Mouse (Mus musculus) hindbrain, embryonic 12.5 days (tissue): ENCODE measurements around the gene Tmem91. TPM values are rescaled to one million over a fixed set of nuclear protein-coding genes. Genes with fewer than 3 reads are reported as not detected.

Experiments
- ATAC-seq: fragments of 200-750 bp; cut with Nextera tagmentation; 2 replicates; pipeline ENCODE4 v1.8.0; 2017; ENCODE audit warnings: moderate TSS enrichment; ENCODE audit not compliant: low FRiP score
- H3K27ac ChIP-seq: fragments of 300-500 bp; sonication (generic); 2 replicates; pipeline ENCODE4 v1.5.1; 2016; ENCODE audit warnings: mild to moderate bottlenecking
- H3K27me3 ChIP-seq: fragments of 300-500 bp; sonication (generic); 2 replicates; pipeline ENCODE4 v1.6.1; 2016; ENCODE audit warnings: mild to moderate bottlenecking
- H3K36me3 ChIP-seq: fragments of 300-500 bp; sonication (generic); 2 replicates; pipeline ENCODE4 v1.6.1; 2016; ENCODE audit warnings: mild to moderate bottlenecking
- H3K4me1 ChIP-seq: fragments of 300-500 bp; sonication (generic); 2 replicates; pipeline ENCODE4 v1.6.1; 2016
- H3K4me2 ChIP-seq: fragments of 300-500 bp; sonication (generic); replicated peaks from 2 replicates; pipeline ENCODE4 v1.6.1; 2016; ENCODE audit warnings: mild to moderate bottlenecking
- H3K4me3 ChIP-seq: fragments of 300-500 bp; sonication (generic); 2 replicates; pipeline ENCODE4 v1.5.1; 2016; ENCODE audit warnings: mild to moderate bottlenecking
- H3K9ac ChIP-seq: fragments of 300-500 bp; sonication (generic); 2 replicates; pipeline ENCODE4 v1.6.1; 2016; ENCODE audit warnings: mild to moderate bottlenecking, moderate library complexity
- H3K9me3 ChIP-seq: fragments of 300-500 bp; sonication (generic); replicated peaks from 2 replicates; pipeline ENCODE4 v1.6.1; 2016; ENCODE audit warnings: mild to moderate bottlenecking
- WGBS: fragments of 180-500 bp; shearing (Covaris S2); methylation state at CpG from one replicate; pipeline ENCODE4 v1.1.7; 2016; 5-methylcytosine and 5-hydroxymethylcytosine counted together
- polyA plus RNA-seq: library from polyadenylated mRNA; unstranded; fragments of >200 nt; fragmentation: Nextera tagmentation; extraction: Ambion mirVana; gene quantifications from 2 replicates; pipeline ENCODE4 v1.2.1, GENCODE M21; 2016

The Tmem91 gene
- polyA plus RNA-seq, 1 experiment from 2014 or later: 4.6 TPM

DNA sequence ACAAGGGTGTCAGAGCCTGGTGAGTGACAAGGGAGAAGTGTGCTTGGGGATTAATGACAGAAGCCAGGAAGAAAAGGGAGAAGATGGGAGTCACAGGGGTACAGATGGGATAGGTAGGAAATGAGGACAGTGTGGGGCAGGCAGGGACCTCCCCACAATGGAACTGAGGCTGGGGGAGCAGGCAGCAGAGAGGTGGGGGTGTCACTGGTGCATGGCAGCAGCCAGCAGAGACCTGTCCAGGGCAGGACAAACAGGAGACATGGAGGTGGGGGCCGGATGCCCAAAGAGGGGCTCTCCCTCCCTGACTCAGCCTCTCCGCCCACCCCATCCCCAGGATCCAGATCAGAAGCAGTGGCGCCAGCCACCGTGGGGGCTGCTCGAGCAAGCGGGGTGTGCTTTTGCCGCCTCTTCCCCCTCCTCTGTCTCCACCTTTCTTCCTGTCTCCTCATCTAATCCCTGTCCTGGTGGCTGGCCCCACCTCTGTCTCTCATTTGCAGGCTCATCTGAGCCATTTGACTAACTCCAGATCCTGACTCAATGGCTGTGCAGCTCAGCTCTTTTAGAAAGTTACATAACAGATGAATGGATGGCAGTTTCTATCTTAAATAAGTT is 35.7 kb upstream of the Tmem91 start:
- peak overlapping the region; percentile 24 for H3K4me2 ChIP-seq
- H3K9ac ChIP-seq: peak overlapping the region; percentile 49
- no peak overlapping the region for H3K27ac ChIP-seq
- H3K4me3 ChIP-seq: no peak overlapping the region
- H3K27me3 ChIP-seq: no peaks in the 10 kb centered on the region
- peak; percentile 23; the same call in 1 of the 2 replicates for ATAC-seq
- H3K36me3 ChIP-seq: peaks cover 36% of the 10 kb centered on the region
- WGBS: 10% methylated on average over 7 of the region's 7 CpGs
- H3K4me1 ChIP-seq: peaks cover 36% of the 10 kb centered on the region
- H3K9me3 ChIP-seq: no peaks in the 10 kb centered on the region

- Histone ChIP-seq H3K27ac (no peak overlapping the region), H3K4me1 (peaks cover 37% of the 10 kb centered on the region), H3K9ac (peak overlapping the region; percentile 49; the same call in 1 of the 2 replicates), H3K27me3 (0 out of 2 replicates have a peak, but pooled peaks cover 4% of the 10 kb centered on the region), H3K4me2 (peak overlapping the region; percentile 24), H3K9me3 (no peaks in the 10 kb centered on the region), H3K36me3 (peaks cover 29% of the 10 kb centered on the region), H3K4me3 (no peak overlapping the region)
- WGBS: 24% methylated on average over 12 of the region's 12 CpGs
- no peak for ATAC-seq
Measured at GRCm38 (mm10) chr7:25709961-25710360, 35.0 kb upstream of the Tmem91 start.

- ATAC-seq: no peak
- H3K27ac ChIP-seq: no peak overlapping the region
- H3K4me1 ChIP-seq: peaks cover 47% of the 10 kb centered on the region
- H3K27me3 ChIP-seq: peaks cover 16% of the 10 kb centered on the region
- no peak overlapping the region for H3K4me3 ChIP-seq
- H3K4me2 ChIP-seq: no peak overlapping the region
- H3K36me3 ChIP-seq: peaks cover 7% of the 10 kb centered on the region
- 55% methylated on average over 15 of the region's 15 CpGs for WGBS
- H3K9ac ChIP-seq: 0 out of 2 replicates have a peak overlapping the region, but pooled peaks have one; percentile 18
- H3K9me3 ChIP-seq: no peaks in the 10 kb centered on the region
Measured at GRCm38 (mm10) chr7:25707581-25708292, 32.8 kb upstream of the Tmem91 start.

- ATAC-seq: no peak
- H3K9ac ChIP-seq: 0 out of 2 replicates have a peak overlapping the region, but pooled peaks have one; percentile 13
- H3K36me3 ChIP-seq: no peaks in the 10 kb centered on the region
- no peaks in the 10 kb centered on the region for H3K9me3 ChIP-seq
- no peak overlapping the region for H3K27ac ChIP-seq
- no peak overlapping the region for H3K4me3 ChIP-seq
- peaks cover 36% of the 10 kb centered on the region for H3K4me1 ChIP-seq
- no peak overlapping the region for H3K4me2 ChIP-seq
- 57% methylated on average over 7 of the region's 7 CpGs for WGBS
- peaks cover 16% of the 10 kb centered on the region for H3K27me3 ChIP-seq
Measured at GRCm38 (mm10) chr7:25706578-25707170, 31.7 kb upstream of the Tmem91 start.

GRCm38 (mm10) chr7:25705801-25706251 is 30.9 kb upstream of the Tmem91 start:
- Histone ChIP-seq H3K36me3 (no peaks in the 10 kb centered on the region), H3K4me3 (no peak overlapping the region), H3K4me1 (peaks cover 28% of the 10 kb centered on the region), H3K27me3 (peaks cover 16% of the 10 kb centered on the region), H3K27ac (no peak overlapping the region), H3K4me2 (no peak overlapping the region), H3K9ac (no peak overlapping the region), H3K9me3 (peaks cover 2% of the 10 kb centered on the region; the same call in 1 of the 2 replicates)
- no peak for ATAC-seq
- WGBS: 61% methylated on average over 6 of the region's 6 CpGs

- 3% methylated on average over 30 of the region's 37 CpGs for WGBS
- peak; percentile 38; the same call in 1 of the 2 replicates for ATAC-seq
Measured at GRCm38 (mm10) chr7:25704716-25705364, 29.9 kb upstream of the Tmem91 start.

DNA sequence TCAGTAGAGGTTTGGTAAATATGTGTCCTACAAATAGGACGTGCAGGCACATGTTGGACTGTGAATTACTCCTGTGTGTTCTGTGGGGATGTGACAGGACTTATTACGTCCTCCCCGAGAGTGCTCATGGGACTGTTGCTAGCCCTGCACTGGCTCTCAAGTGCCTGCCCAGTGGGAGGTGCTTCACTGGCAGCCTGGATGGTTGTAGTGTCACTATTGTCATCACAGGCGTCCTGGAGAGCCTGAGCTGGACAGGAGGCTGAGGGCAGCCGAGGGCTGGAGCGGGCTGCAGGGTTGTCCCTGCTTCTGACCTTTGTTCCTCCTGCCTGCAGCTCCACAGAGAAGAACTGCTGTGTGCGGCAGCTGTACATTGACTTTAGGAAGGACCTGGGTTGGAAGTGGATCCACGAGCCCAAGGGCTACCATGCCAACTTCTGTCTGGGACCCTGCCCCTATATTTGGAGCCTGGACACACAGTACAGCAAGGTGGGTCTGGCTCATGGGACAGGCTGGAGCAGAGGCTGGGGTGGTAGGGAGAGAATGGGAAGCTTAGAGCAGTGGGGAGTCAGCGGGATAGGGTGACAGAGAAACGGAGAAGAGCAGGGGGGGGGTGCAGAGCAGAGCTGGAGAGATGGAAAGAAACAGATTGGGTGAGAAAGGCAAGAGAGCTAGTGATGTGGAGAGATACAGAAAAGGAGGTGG is 29.0 kb upstream of the Tmem91 start:
- peaks cover 6% of the 10 kb centered on the region; the same call in 1 of the 2 replicates for H3K9me3 ChIP-seq
- no peak for ATAC-seq
- H3K27ac ChIP-seq: no peak overlapping the region
- peak overlapping the region; percentile 38; the same call in 1 of the 2 replicates for H3K4me3 ChIP-seq
- H3K4me1 ChIP-seq: peaks cover 15% of the 10 kb centered on the region; the same call in 1 of the 2 replicates
- WGBS: 16% methylated on average over 10 of the region's 10 CpGs
- H3K36me3 ChIP-seq: no peaks in the 10 kb centered on the region
- H3K27me3 ChIP-seq: peaks cover 16% of the 10 kb centered on the region
- no peak overlapping the region; the same call in 1 of the 2 replicates for H3K9ac ChIP-seq
- H3K4me2 ChIP-seq: peak overlapping the region; percentile 75

More at GRCm38 (mm10) chr7:25704716-25705364, 29.9 kb upstream of the Tmem91 start:
- peaks cover 16% of the 10 kb centered on the region for H3K27me3 ChIP-seq
- H3K27ac ChIP-seq: no peak overlapping the region
- H3K9ac ChIP-seq: peak overlapping the region; percentile 61
- peak overlapping the region; percentile 38 for H3K4me3 ChIP-seq
- peaks cover 18% of the 10 kb centered on the region for H3K4me1 ChIP-seq
- no peaks in the 10 kb centered on the region for H3K36me3 ChIP-seq
- peaks cover 6% of the 10 kb centered on the region; the same call in 1 of the 2 replicates for H3K9me3 ChIP-seq
- H3K4me2 ChIP-seq: peak overlapping the region; percentile 75

- H3K27me3 ChIP-seq: peaks cover 16% of the 10 kb centered on the region
- H3K9ac ChIP-seq: no peak overlapping the region
- no peak overlapping the region for H3K4me3 ChIP-seq
- no peaks in the 10 kb centered on the region for H3K36me3 ChIP-seq
- no peak for ATAC-seq
- H3K27ac ChIP-seq: no peak overlapping the region
- no peak overlapping the region for H3K4me2 ChIP-seq
- 92% methylated on average over 2 of the region's 2 CpGs for WGBS
- peaks cover 6% of the 10 kb centered on the region; the same call in 1 of the 2 replicates for H3K9me3 ChIP-seq
- H3K4me1 ChIP-seq: peaks cover 11% of the 10 kb centered on the region; the same call in 1 of the 2 replicates
Measured at GRCm38 (mm10) chr7:25702350-25702749, 27.4 kb upstream of the Tmem91 start.

DNA sequence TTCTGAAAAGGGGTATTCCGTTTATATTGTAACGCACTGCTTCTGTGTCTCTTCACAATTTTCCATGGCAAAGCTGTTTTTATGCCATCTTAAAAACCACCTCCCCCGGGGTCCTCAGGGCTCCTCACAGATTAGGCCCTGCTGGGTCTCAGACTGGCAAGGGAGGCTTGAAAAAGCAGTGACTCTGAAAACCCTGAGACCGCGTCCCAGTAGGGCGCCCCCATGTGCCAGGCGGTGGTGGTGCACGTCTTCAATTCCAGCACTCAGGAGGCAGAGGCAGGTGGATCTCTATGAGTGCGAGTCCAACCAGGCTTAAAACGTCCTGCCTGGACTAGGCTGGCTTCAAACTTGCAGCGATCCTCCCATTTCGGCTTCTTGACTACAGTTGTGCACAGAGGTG is 25.8 kb upstream of the Tmem91 start:
- Histone ChIP-seq H3K27me3 (peaks cover 16% of the 10 kb centered on the region), H3K9ac (no peak overlapping the region), H3K4me2 (no peak overlapping the region), H3K4me3 (no peak overlapping the region), H3K4me1 (peaks cover 11% of the 10 kb centered on the region; the same call in 1 of the 2 replicates), H3K27ac (no peak overlapping the region), H3K36me3 (no peaks in the 10 kb centered on the region), H3K9me3 (peaks cover 6% of the 10 kb centered on the region; the same call in 1 of the 2 replicates)
- ATAC-seq: no peak
- 72% methylated on average over 12 of the region's 12 CpGs for WGBS

GRCm38 (mm10) chr7:25699851-25700250 is 24.9 kb upstream of the Tmem91 start:
- Histone ChIP-seq H3K4me3 (no peak overlapping the region), H3K4me2 (no peak overlapping the region), H3K4me1 (peaks cover 9% of the 10 kb centered on the region; the same call in 1 of the 2 replicates), H3K9me3 (peaks cover 6% of the 10 kb centered on the region; the same call in 1 of the 2 replicates), H3K36me3 (no peaks in the 10 kb centered on the region), H3K27ac (no peak overlapping the region), H3K27me3 (peaks cover 16% of the 10 kb centered on the region), H3K9ac (no peak overlapping the region)
- no peak for ATAC-seq
- WGBS: 55% methylated on average over 13 of the region's 13 CpGs

GRCm38 (mm10) chr7:25694104-25694503 is 19.1 kb upstream of the Tmem91 start:
- Histone ChIP-seq H3K27ac (no peak overlapping the region), H3K4me1 (peaks cover 11% of the 10 kb centered on the region), H3K27me3 (peaks cover 36% of the 10 kb centered on the region), H3K9me3 (no peaks in the 10 kb centered on the region), H3K4me3 (no peak overlapping the region), H3K4me2 (no peak overlapping the region), H3K9ac (no peak overlapping the region), H3K36me3 (no peaks in the 10 kb centered on the region)
- ATAC-seq: no peak
- 43% methylated on average over 8 of the region's 8 CpGs for WGBS
